Mouse (Mus musculus): ENCODE measurements at regions not wholly inside any gene's neighbourhood (a gene's known extent, or its start where the extent isn't known, plus 50 kb on each side); places are given as distances from the start of the nearest gene placed in this dataset.

DNA sequence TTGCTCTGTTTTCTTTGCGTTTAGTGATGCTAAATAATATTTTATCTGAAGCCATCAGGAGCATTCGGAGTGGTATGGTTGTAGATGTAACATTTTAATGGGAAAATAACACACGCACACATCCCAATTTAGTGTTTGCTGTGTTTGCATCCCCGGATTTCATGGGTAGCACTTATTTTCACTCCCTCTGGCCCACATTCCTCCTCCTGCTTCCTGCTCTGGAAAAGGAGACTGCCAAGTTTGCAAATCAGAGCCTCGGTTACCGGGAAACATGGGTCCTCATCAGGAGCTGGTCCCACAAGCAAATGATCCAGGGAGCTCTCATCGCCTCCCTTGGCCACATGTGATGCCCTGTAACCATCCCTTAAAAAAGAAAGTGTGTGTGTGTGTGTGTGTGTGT, 94.3 kb upstream of the Npas2 start:
- ATAC-seq (ENCODE audit: poor library complexity, severe bottlenecking): no peak

- no peak for ATAC-seq (ENCODE audit: poor library complexity, severe bottlenecking)
These were observed 93.0 kb upstream of the Npas2 start for GRCm38 (mm10) chr1:39100492-39100891.

DNA sequence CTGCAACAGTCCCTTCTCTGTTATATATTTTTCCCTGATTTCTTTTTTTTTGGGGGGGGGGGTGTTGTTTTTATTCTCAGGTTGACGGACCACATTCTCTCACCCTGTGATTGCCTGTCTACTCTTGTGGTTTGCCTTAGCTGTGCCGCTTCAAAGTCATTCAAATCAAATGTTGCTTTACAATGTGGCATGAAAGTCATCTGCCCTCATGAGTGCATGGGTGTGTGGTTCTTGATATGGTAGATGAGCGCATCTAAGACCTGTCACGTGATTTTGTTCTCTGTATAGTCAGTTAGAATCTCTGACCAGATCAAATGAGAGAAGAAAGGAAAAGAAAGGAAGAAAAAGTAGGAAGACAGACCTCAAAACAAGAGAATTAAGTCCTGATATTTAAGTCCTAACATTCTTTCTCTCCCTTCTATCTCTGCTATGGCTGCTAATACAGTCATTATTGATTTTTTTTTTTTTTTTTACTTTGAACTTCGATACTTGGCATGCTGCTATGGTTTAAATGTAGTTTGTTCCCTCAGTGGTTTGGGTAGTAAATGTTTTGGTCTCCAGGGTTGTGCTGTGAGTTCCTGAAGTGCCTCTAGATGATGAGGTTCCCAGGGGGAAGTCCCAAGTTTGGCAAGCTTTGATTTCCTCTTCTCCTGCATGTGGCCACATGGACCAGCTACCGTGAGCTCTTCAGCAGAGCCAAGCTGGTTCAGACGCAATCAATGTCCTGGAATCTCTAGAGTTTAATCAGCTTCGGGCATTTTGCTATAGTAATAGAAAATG, 91.2 kb upstream of the Npas2 start:
- no peak for ATAC-seq (ENCODE audit: poor library complexity, severe bottlenecking)

- ATAC-seq (ENCODE audit: poor library complexity, severe bottlenecking): no peak
These were observed 90.3 kb upstream of the Npas2 start for GRCm38 (mm10) chr1:39102989-39103910.

DNA sequence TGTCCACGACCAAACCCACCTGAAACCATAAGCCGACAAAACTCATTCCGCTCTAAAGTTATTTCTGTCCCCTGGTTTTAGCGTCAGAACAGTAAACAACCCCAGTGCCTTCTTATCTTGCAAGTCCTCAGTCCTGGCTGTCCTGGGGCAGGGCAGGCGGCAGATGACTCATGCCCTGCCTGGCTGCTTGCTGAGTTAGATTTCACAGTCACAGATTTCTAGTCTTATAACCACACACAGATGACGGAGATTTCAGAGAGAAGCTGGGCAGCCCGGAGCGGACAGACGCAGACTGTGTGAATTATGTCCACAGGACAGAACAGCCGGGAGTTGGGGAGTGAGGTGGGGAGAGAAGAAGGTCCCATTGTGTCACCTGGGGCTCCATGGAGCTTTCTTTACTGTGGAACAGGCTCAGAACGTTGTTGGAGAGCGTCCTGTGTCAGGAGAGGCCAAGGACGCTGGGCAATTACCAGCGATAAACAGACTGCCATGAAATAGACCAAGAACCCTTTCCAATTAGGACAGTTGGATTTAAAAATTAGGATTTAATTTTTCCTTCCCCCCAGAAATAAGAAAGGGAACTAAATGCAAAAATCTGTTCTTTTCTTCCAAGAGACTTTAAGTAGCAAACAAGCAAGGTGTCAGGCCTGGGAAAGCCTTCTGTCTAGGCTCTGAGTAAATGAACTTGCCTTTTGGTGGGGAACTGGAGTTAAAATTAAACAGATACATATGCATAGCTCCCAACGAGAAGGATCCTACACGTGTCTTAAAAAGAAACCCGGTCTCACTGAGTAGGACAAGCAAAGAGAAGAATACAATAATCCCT, 87.8 kb upstream of the Npas2 start:
- ATAC-seq (ENCODE audit: poor library complexity, severe bottlenecking): no peak

GRCm38 (mm10) chr1:39106372-39106643, 87.2 kb upstream of the Npas2 start:
- ATAC-seq (ENCODE audit: poor library complexity, severe bottlenecking): no peak

GRCm38 (mm10) chr1:39106650-39107049, 86.9 kb upstream of the Npas2 start:
- no peak for ATAC-seq (ENCODE audit: poor library complexity, severe bottlenecking)

DNA sequence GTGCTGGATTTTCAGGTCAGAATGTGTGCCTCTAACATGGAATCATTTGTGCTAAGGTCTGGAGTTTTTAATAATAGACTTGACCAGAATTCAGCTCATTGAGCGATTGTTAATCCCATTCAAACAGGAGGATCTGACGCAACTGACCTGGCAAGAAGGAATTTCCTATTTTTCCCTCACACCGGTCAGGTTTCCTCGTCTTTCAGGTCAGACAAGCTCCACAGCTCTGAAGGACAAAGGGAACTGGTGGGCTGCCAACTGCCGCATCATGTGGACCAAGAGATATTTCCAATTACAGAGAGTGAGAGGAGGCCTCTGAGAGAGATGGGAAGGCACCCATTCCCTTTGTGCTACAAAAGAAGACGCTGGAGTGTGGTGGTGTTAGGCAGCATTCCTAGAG, 77.2 kb upstream of the Npas2 start:
- ATAC-seq (ENCODE audit: poor library complexity, severe bottlenecking): no peak

GRCm38 (mm10) chr1:39122316-39123015, 71.1 kb upstream of the Npas2 start:
- no peak for ATAC-seq (ENCODE audit: poor library complexity, severe bottlenecking)

GRCm38 (mm10) chr1:39123081-39123812, 70.3 kb upstream of the Npas2 start:
- no peak for ATAC-seq (ENCODE audit: poor library complexity, severe bottlenecking)

DNA sequence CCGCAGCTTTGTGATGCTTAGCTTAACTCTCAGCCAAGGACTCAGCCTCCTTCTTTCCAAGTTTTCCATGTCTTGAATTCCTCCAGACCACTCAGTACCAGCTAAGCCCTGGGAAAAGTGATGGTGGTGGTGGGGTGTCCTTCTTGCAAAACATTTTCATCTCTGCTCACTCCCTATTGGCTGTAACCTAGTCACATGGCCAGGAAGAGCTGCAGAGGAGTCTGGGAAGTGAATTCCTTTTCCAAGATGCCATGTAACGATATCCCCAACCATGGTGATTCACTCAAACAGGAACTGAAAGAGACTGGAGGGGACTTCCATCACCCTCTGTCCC, 69.8 kb upstream of the Npas2 start:
- ATAC-seq (ENCODE audit: poor library complexity, severe bottlenecking): no peak

GRCm38 (mm10) chr1:39134521-39134920, 59.0 kb upstream of the Npas2 start:
- no peak for ATAC-seq (ENCODE audit: poor library complexity, severe bottlenecking)

- ATAC-seq (ENCODE audit: poor library complexity, severe bottlenecking): no peak
These were observed 50.5 kb upstream of the Npas2 start for GRCm38 (mm10) chr1:39143054-39143453.

DNA sequence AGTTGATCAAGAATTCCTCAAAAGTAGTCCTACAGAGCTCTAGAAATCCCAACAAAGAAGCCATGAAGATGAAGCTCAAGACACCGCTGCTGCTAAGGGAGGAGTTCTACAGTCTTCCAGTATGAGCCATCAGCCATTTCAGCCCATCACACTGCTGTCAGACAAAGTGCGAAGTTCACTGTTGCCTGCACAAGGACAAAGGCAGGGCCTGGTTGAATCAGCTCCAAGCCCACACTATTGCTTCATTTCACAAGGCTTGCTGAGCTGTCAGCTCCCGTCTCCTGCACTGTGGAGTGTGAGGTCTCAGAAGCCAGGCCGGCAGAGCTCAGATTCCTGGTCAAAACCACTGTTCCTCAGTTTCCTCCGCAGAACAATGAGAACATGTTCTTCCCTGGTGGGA, 49.9 kb upstream of the Npas2 start:
- ATAC-seq (ENCODE audit: poor library complexity, severe bottlenecking): no peak

Data from megakaryocyte, adult 5-6 weeks (primary cell).